Mouse (Mus musculus) liver, embryonic 11.5 days (tissue): ENCODE results near the gene Hspa1a. TPM values are rescaled to one million over a fixed set of nuclear protein-coding genes. Genes with fewer than 3 reads are reported as not detected.
"Not testable (repeated sequence)": the region's sequence is repeated elsewhere in the genome, so short reads cannot be mapped to it uniquely, and the experiment has no call there.

Experiments
- ATAC-seq: fragments of 200-750 bp; cut with Nextera tagmentation; replicated peaks from 2 replicates; pipeline ENCODE4 v1.8.0; 2017; ENCODE audit warnings: moderate number of reproducible peaks, mild to moderate bottlenecking, moderate TSS enrichment, moderate library complexity; ENCODE audit not compliant: low FRiP score
- DNase-seq: peaks from one replicate; pipeline ENCODE4 v3.0.0-alpha.2; 2017; ENCODE audit warnings: low spot score
- H3K27ac ChIP-seq: fragments of 300-500 bp; sonication (generic); 2 replicates; pipeline ENCODE4 v1.5.1; 2014; ENCODE audit warnings: mild to moderate bottlenecking, low read depth, low read length, control low read depth
- H3K27me3 ChIP-seq: fragments of 300-500 bp; sonication (generic); replicated peaks from 2 replicates; pipeline ENCODE4 v1.6.1; 2014; ENCODE audit warnings: low read length, mixed read lengths; ENCODE audit not compliant: control insufficient read depth, insufficient read depth
- H3K36me3 ChIP-seq: fragments of 300-500 bp; sonication (generic); 2 replicates; pipeline ENCODE4 v1.6.1; 2014; ENCODE audit warnings: mild to moderate bottlenecking, low read length, moderate library complexity, mixed read lengths; ENCODE audit not compliant: control insufficient read depth, insufficient read depth
- H3K4me1 ChIP-seq: fragments of 300-500 bp; sonication (generic); replicated peaks from 2 replicates; pipeline ENCODE4 v1.6.1; 2014; ENCODE audit warnings: low read length, mixed read lengths; ENCODE audit not compliant: control insufficient read depth, insufficient read depth
- H3K4me2 ChIP-seq: fragments of 300-500 bp; sonication (generic); 2 replicates; pipeline ENCODE4 v1.6.1; 2014; ENCODE audit warnings: mild to moderate bottlenecking, control low read depth, moderate library complexity
- H3K4me3 ChIP-seq: fragments of 300-500 bp; sonication (generic); 2 replicates; pipeline ENCODE4 v1.5.1; 2014; ENCODE audit warnings: low read depth, low read length, control low read depth
- H3K9ac ChIP-seq: fragments of 300-500 bp; sonication (generic); 2 replicates; pipeline ENCODE4 v1.6.1; 2014; ENCODE audit warnings: low read depth, low read length, control low read depth
- H3K9me3 ChIP-seq: fragments of 300-500 bp; sonication (generic); 2 replicates; pipeline ENCODE4 v1.6.1; 2016; ENCODE audit warnings: low read length, inconsistent platforms, mixed read lengths; ENCODE audit not compliant: control insufficient read depth
- WGBS: fragments of 180-500 bp; shearing (Covaris S2); extraction: QIAGEN DNeasy Blood & Tissue Kit; methylation state at CpG from one replicate; pipeline ENCODE4 v1.1.7; 2014; 5-methylcytosine and 5-hydroxymethylcytosine counted together
- polyA plus RNA-seq: library from polyadenylated mRNA; unstranded; fragments of >200 nt; fragmentation: Nextera tagmentation; extraction: Ambion mirVana; gene quantifications from 2 replicates; pipeline ENCODE4 v1.2.1, GENCODE M21; 2014

The Hspa1a gene
- polyA plus RNA-seq, 1 experiment from 2014 or later = 5.7 TPM

- H3K27me3 ChIP-seq, H3K9me3 ChIP-seq, DNase-seq, ATAC-seq, H3K4me1 ChIP-seq, H3K9ac ChIP-seq, H3K4me2 ChIP-seq, H3K4me3 ChIP-seq: not testable (repeated sequence)
- peaks cover 20% of the 10 kb centered on the region for H3K36me3 ChIP-seq
- H3K27ac ChIP-seq = peak overlapping the region; percentile 99
- 40% methylated on average over 9 of the region's 9 CpGs for WGBS
These were observed 23.0 kb downstream of the Hspa1a start for GRCm38 (mm10) chr17:34948721-34949552.

- H3K27ac ChIP-seq = no peak overlapping the region
- WGBS = 33% methylated on average over 8 of the region's 8 CpGs
- DNase-seq = no peak
These were observed 24.4 kb downstream of the Hspa1a start for GRCm38 (mm10) chr17:34947606-34948005.

GRCm38 (mm10) chr17:34946486-34947140 is 25.3 kb downstream of the Hspa1a start:
- no peak overlapping the region for H3K9ac ChIP-seq
- peaks cover 20% of the 10 kb centered on the region for H3K36me3 ChIP-seq
- no peaks in the 10 kb centered on the region for H3K9me3 ChIP-seq
- no peak overlapping the region for H3K4me2 ChIP-seq
- DNase-seq (no peak), ATAC-seq (no peak)
- no peak overlapping the region for H3K27ac ChIP-seq
- H3K27me3 ChIP-seq = no peaks in the 10 kb centered on the region
- peaks cover 10% of the 10 kb centered on the region; the same call in 1 of the 2 replicates for H3K4me1 ChIP-seq
- WGBS = 81% methylated on average over 5 of the region's 5 CpGs
- no peak overlapping the region for H3K4me3 ChIP-seq

More at GRCm38 (mm10) chr17:34947606-34948005, 24.4 kb downstream of the Hspa1a start:
- Histone ChIP-seq H3K4me2 (no peak overlapping the region), H3K27me3 (no peaks in the 10 kb centered on the region), H3K36me3 (peaks cover 20% of the 10 kb centered on the region), H3K4me1 (peaks cover 6% of the 10 kb centered on the region; the same call in 1 of the 2 replicates), H3K9ac (no peak overlapping the region), H3K9me3 (no peaks in the 10 kb centered on the region), H3K4me3 (no peak overlapping the region)
- no peak for ATAC-seq

GRCm38 (mm10) chr17:34944362-34944761 is 27.6 kb downstream of the Hspa1a start:
- DNase-seq (no peak), ATAC-seq (no peak)
- Histone ChIP-seq H3K27me3 (no peaks in the 10 kb centered on the region), H3K4me1 (peaks cover 10% of the 10 kb centered on the region), H3K9ac (no peak overlapping the region), H3K4me3 (no peak overlapping the region), H3K27ac (no peak overlapping the region), H3K36me3 (no peaks in the 10 kb centered on the region), H3K4me2 (no peak overlapping the region), H3K9me3 (no peaks in the 10 kb centered on the region)

GRCm38 (mm10) chr17:34943128-34943815 is 28.7 kb downstream of the Hspa1a start:
- DNase-seq (no peak), ATAC-seq (no peak)
- Histone ChIP-seq H3K4me1 (peaks cover 10% of the 10 kb centered on the region), H3K9me3 (no peaks in the 10 kb centered on the region), H3K27ac (no peak overlapping the region), H3K27me3 (no peaks in the 10 kb centered on the region), H3K9ac (no peak overlapping the region), H3K4me3 (no peak overlapping the region), H3K4me2 (no peak overlapping the region), H3K36me3 (no peaks in the 10 kb centered on the region)
- WGBS = 82% methylated on average over 4 of the region's 4 CpGs

- peak overlapping the region; percentile 46 for H3K4me3 ChIP-seq
- ATAC-seq = peak; percentile 56
- H3K4me2 ChIP-seq = peak overlapping the region; percentile 80
- peak overlapping the region; percentile 75 for H3K27ac ChIP-seq
- peaks cover 10% of the 10 kb centered on the region for H3K4me1 ChIP-seq
- DNase-seq = peak; percentile 62
- 14% methylated on average over 15 of the region's 15 CpGs for WGBS
- H3K27me3 ChIP-seq = no peaks in the 10 kb centered on the region
- no peaks in the 10 kb centered on the region for H3K9me3 ChIP-seq
- no peaks in the 10 kb centered on the region for H3K36me3 ChIP-seq
- peak overlapping the region; percentile 65 for H3K9ac ChIP-seq
These were observed 30.5 kb downstream of the Hspa1a start for GRCm38 (mm10) chr17:34941344-34942041.

- Histone ChIP-seq H3K4me3 (no peak overlapping the region), H3K27me3 (no peaks in the 10 kb centered on the region), H3K9ac (no peak overlapping the region), H3K4me1 (peaks cover 19% of the 10 kb centered on the region), H3K27ac (no peak overlapping the region), H3K4me2 (no peak overlapping the region), H3K9me3 (no peaks in the 10 kb centered on the region), H3K36me3 (no peaks in the 10 kb centered on the region; the same call in 1 of the 2 replicates)
- ATAC-seq (no peak), DNase-seq (no peak)
- WGBS = 76% methylated on average over 6 of the region's 6 CpGs
These were observed 33.9 kb downstream of the Hspa1a start for GRCm38 (mm10) chr17:34937960-34938505.

GRCm38 (mm10) chr17:34934830-34935229 is 37.1 kb downstream of the Hspa1a start:
- Histone ChIP-seq H3K4me1 (peaks cover 15% of the 10 kb centered on the region), H3K36me3 (no peaks in the 10 kb centered on the region; the same call in 1 of the 2 replicates), H3K9me3 (no peaks in the 10 kb centered on the region), H3K27ac (no peak overlapping the region), H3K4me2 (peak overlapping the region; percentile 2; the same call in 1 of the 2 replicates), H3K9ac (no peak overlapping the region), H3K4me3 (0 out of 2 replicates have a peak overlapping the region, but pooled peaks have one; percentile 2), H3K27me3 (no peaks in the 10 kb centered on the region)
- DNase-seq (no peak), ATAC-seq (no peak)
- 41% methylated on average over 8 of the region's 8 CpGs for WGBS
